Mouse (Mus musculus) CH12.LX (cell line): ENCODE results near the gene Tbc1d16. TPM values are rescaled to one million over a fixed set of nuclear protein-coding genes. Genes with fewer than 3 reads are reported as not detected.

Source experiments
- DNase-seq: peaks from one replicate; pipeline ENCODE4 v3.0.0-alpha.2; 2013; ENCODE audit errors: extremely low read depth
- H3K27ac ChIP-seq: 2 replicates; pipeline ENCODE4 v1.5.1; 2012; ENCODE audit warnings: low read depth, mild to moderate bottlenecking, control low read depth, moderate library complexity; ENCODE audit not compliant: insufficient read depth
- H3K27me3 ChIP-seq: replicated peaks from 2 replicates; pipeline ENCODE3; 2012; ENCODE audit warnings: inconsistent platforms
- H3K36me3 ChIP-seq, 2 experiments: replicated peaks in 1 of 2; 2 replicates each; pipeline versions ENCODE3 to v1.6.1; 2012; ENCODE audit warnings: inconsistent platforms in 1 of 2, low read length in 1 of 2, mild to moderate bottlenecking in 1 of 2, mixed read lengths in 1 of 2, moderate library complexity in 1 of 2; ENCODE audit not compliant: control insufficient read depth in 1 of 2, insufficient read depth in 1 of 2
- H3K4me1 ChIP-seq, 2 experiments: 2 replicates each; pipeline ENCODE4 v1.6.1; 2012; ENCODE audit warnings: inconsistent platforms in 1 of 2, moderate library complexity in 1 of 2; ENCODE audit not compliant: insufficient read depth in 2 of 2, control insufficient read depth in 1 of 2
- H3K4me2 ChIP-seq: 2 replicates; pipeline ENCODE4 v1.6.1; 2012; ENCODE audit warnings: low read depth, mild to moderate bottlenecking, control low read depth; ENCODE audit not compliant: poor library complexity, insufficient read depth, severe bottlenecking
- H3K4me3 ChIP-seq, 3 experiments: fragments of 150-350 bp in 1 of 3; sonication (generic) in 1 of 3; replicated peaks in 1 of 3; 2 replicates each; pipeline versions ENCODE3 to v1.5.1; 2011 to 2012; ENCODE audit warnings: low read depth in 2 of 3, low read length in 2 of 3, mild to moderate bottlenecking in 2 of 3, moderate library complexity in 2 of 3, control low read depth in 1 of 3, improper control_type of control experiment in 1 of 3, inconsistent platforms in 1 of 3, mixed read lengths in 1 of 3; ENCODE audit not compliant: poor library complexity in 1 of 3
- H3K79me2 ChIP-seq: replicated peaks from 2 replicates; pipeline ENCODE4 v1.6.1; 2012; ENCODE audit warnings: mild to moderate bottlenecking, moderate library complexity; ENCODE audit not compliant: control insufficient read depth, poor library complexity, insufficient read depth, severe bottlenecking; ENCODE audit errors: extremely low read depth
- H3K9ac ChIP-seq: 2 replicates; pipeline ENCODE4 v1.6.1; 2012; ENCODE audit warnings: low read depth, mild to moderate bottlenecking, control low read depth, moderate library complexity; ENCODE audit not compliant: insufficient read depth
- H3K9me3 ChIP-seq: replicated peaks from 2 replicates; pipeline ENCODE3; 2012; ENCODE audit warnings: low read length, inconsistent platforms, mixed read lengths
- BHLHE40 ChIP-seq: IDR thresholded peaks from 2 replicates; pipeline ENCODE4 v1.6.1; 2011; ENCODE audit warnings: mild to moderate bottlenecking, low read depth, low read length, improper control_type of control experiment
- CHD1 ChIP-seq: IDR thresholded peaks from 2 replicates; pipeline ENCODE4 v1.6.1; 2012; ENCODE audit warnings: low read depth, low read length, improper control_type of control experiment, inconsistent platforms
- CHD2 ChIP-seq: IDR thresholded peaks from 2 replicates; pipeline ENCODE4 v1.6.1; 2011; ENCODE audit warnings: low read length, improper control_type of control experiment
- CTCF ChIP-seq, 2 experiments: IDR thresholded peaks in 1 of 2; conservative IDR thresholded peaks in 1 of 2; 2 replicates each; pipeline ENCODE4 v1.5.1; 2011 to 2012; ENCODE audit warnings: low read depth in 2 of 2, low read length in 2 of 2, improper control_type of control experiment in 1 of 2, inconsistent platforms in 1 of 2, mild to moderate bottlenecking in 1 of 2, moderate library complexity in 1 of 2
- E2F4 ChIP-seq: IDR thresholded peaks from 2 replicates; pipeline ENCODE4 v1.6.1; 2011; ENCODE audit warnings: low read depth, low read length, improper control_type of control experiment; ENCODE audit not compliant: insufficient replicate concordance
- ELF1 ChIP-seq: IDR thresholded peaks from 2 replicates; pipeline ENCODE4 v1.6.1; 2014; ENCODE audit warnings: low read depth, mild to moderate bottlenecking, inconsistent platforms, low read length, improper control_type of control experiment
- EP300 ChIP-seq: IDR thresholded peaks from 2 replicates; pipeline ENCODE4 v1.6.1; 2011; ENCODE audit warnings: low read length, improper control_type of control experiment
- ETS1 ChIP-seq: conservative IDR thresholded peaks from 2 replicates; pipeline ENCODE4 v1.6.1; 2012; ENCODE audit warnings: low read depth, mild to moderate bottlenecking, inconsistent platforms, low read length, improper control_type of control experiment, moderate library complexity
- GABPA ChIP-seq: IDR thresholded peaks from 2 replicates; pipeline ENCODE4 v1.6.1; 2012; ENCODE audit warnings: low read depth, low read length, improper control_type of control experiment, inconsistent platforms; ENCODE audit not compliant: insufficient replicate concordance
- HCFC1 ChIP-seq: IDR thresholded peaks from 2 replicates; pipeline ENCODE4 v1.6.1; 2012; ENCODE audit warnings: low read depth, mild to moderate bottlenecking, inconsistent platforms, low read length, improper control_type of control experiment
- IRF4 ChIP-seq: IDR thresholded peaks from 2 replicates; pipeline ENCODE4 v1.6.1; 2014; ENCODE audit warnings: low read depth, mild to moderate bottlenecking, inconsistent platforms, low read length, improper control_type of control experiment
- JUN ChIP-seq: IDR thresholded peaks from 2 replicates; pipeline ENCODE4 v1.6.1; 2011; ENCODE audit warnings: low read depth, mild to moderate bottlenecking, low read length, improper control_type of control experiment, moderate library complexity; ENCODE audit not compliant: insufficient read depth
- JUND ChIP-seq: conservative IDR thresholded peaks from 2 replicates; pipeline ENCODE4 v1.6.1; 2011; ENCODE audit warnings: low read depth, low read length, improper control_type of control experiment
- KAT2A ChIP-seq: IDR thresholded peaks from 2 replicates; pipeline ENCODE4 v1.6.1; 2012; ENCODE audit warnings: low read length, improper control_type of control experiment, inconsistent platforms; ENCODE audit not compliant: insufficient replicate concordance
- MAFK ChIP-seq: IDR thresholded peaks from 2 replicates; pipeline ENCODE4 v1.6.1; 2011; ENCODE audit warnings: low read length, improper control_type of control experiment; ENCODE audit not compliant: insufficient replicate concordance
- MAX ChIP-seq: IDR thresholded peaks from 2 replicates; pipeline ENCODE4 v1.6.1; 2011; ENCODE audit warnings: low read length, improper control_type of control experiment
- MAZ ChIP-seq: IDR thresholded peaks from 2 replicates; pipeline ENCODE4 v1.6.1; 2012; ENCODE audit warnings: low read depth, mild to moderate bottlenecking, inconsistent platforms, low read length, improper control_type of control experiment, moderate library complexity
- MEF2A ChIP-seq: IDR thresholded peaks from 2 replicates; pipeline ENCODE4 v1.6.1; 2014; ENCODE audit warnings: low read depth, mild to moderate bottlenecking, inconsistent platforms, low read length, improper control_type of control experiment, borderline replicate concordance
- MXI1 ChIP-seq: IDR thresholded peaks from 2 replicates; pipeline ENCODE4 v1.6.1; 2011; ENCODE audit warnings: mild to moderate bottlenecking, low read depth, low read length, improper control_type of control experiment
- MYC ChIP-seq: IDR thresholded peaks from 2 replicates; pipeline ENCODE4 v1.6.1; 2011; ENCODE audit warnings: low read depth, mild to moderate bottlenecking, improper control_type of control experiment, low read length
- NELFE ChIP-seq: IDR thresholded peaks from 2 replicates; pipeline ENCODE4 v1.6.1; 2011; ENCODE audit warnings: low read depth, low read length, improper control_type of control experiment
- NRF1 ChIP-seq: IDR thresholded peaks from 2 replicates; pipeline ENCODE4 v1.6.1; 2014; ENCODE audit warnings: low read depth, mild to moderate bottlenecking, inconsistent platforms, low read length, improper control_type of control experiment, moderate library complexity
- PAX5 ChIP-seq: IDR thresholded peaks from 2 replicates; pipeline ENCODE4 v1.6.1; 2012; ENCODE audit warnings: low read length, inconsistent platforms, mixed read lengths
- POLR2A ChIP-seq: IDR thresholded peaks from 2 replicates; pipeline ENCODE4 v1.6.1; 2011; ENCODE audit warnings: low read depth, mild to moderate bottlenecking, improper control_type of control experiment, low read length
- POLR2AphosphoS2 ChIP-seq: IDR thresholded peaks from 2 replicates; pipeline ENCODE4 v1.6.1; 2011; ENCODE audit warnings: low read depth, low read length, improper control_type of control experiment
- RAD21 ChIP-seq: IDR thresholded peaks from 2 replicates; pipeline ENCODE4 v1.6.1; 2011; ENCODE audit warnings: low read depth, mild to moderate bottlenecking, low read length, improper control_type of control experiment, moderate library complexity
- RCOR1 ChIP-seq: conservative IDR thresholded peaks from 2 replicates; pipeline ENCODE4 v1.6.1; 2012; ENCODE audit warnings: low read depth, mild to moderate bottlenecking, inconsistent platforms, low read length, improper control_type of control experiment
- SIN3A ChIP-seq: IDR thresholded peaks from 2 replicates; pipeline ENCODE4 v1.6.1; 2012; ENCODE audit warnings: low read length, improper control_type of control experiment, inconsistent platforms
- SMC3 ChIP-seq: IDR thresholded peaks from 2 replicates; pipeline ENCODE4 v1.6.1; 2011; ENCODE audit warnings: low read depth, low read length, improper control_type of control experiment
- TBP ChIP-seq: conservative IDR thresholded peaks from 2 replicates; pipeline ENCODE4 v1.6.1; 2011; ENCODE audit warnings: low read depth, low read length, improper control_type of control experiment
- TCF12 ChIP-seq: IDR thresholded peaks from 2 replicates; pipeline ENCODE4 v1.6.1; 2014; ENCODE audit warnings: low read depth, mild to moderate bottlenecking, inconsistent platforms, low read length, improper control_type of control experiment
- UBTF ChIP-seq: IDR thresholded peaks from 2 replicates; pipeline ENCODE4 v1.6.1; 2012; ENCODE audit warnings: low read depth, mild to moderate bottlenecking, inconsistent platforms, low read length, improper control_type of control experiment, moderate library complexity
- USF1 ChIP-seq: IDR thresholded peaks from 2 replicates; pipeline ENCODE4 v1.6.1; 2014; ENCODE audit warnings: low read depth, mild to moderate bottlenecking, inconsistent platforms, low read length, improper control_type of control experiment
- USF2 ChIP-seq: conservative IDR thresholded peaks from 2 replicates; pipeline ENCODE4 v1.6.1; 2011; ENCODE audit warnings: low read depth, low read length, improper control_type of control experiment
- ZC3H11A ChIP-seq: IDR thresholded peaks from 2 replicates; pipeline ENCODE4 v1.6.1; 2012; ENCODE audit warnings: low read depth, mild to moderate bottlenecking, inconsistent platforms, low read length, improper control_type of control experiment
- ZKSCAN1 ChIP-seq: IDR thresholded peaks from 2 replicates; pipeline ENCODE4 v1.6.1; 2012; ENCODE audit warnings: low read depth, inconsistent platforms, low read length, improper control_type of control experiment, borderline replicate concordance
- ZMIZ1 ChIP-seq: IDR thresholded peaks from 2 replicates; pipeline ENCODE4 v1.6.1; 2012; ENCODE audit warnings: low read depth, mild to moderate bottlenecking, inconsistent platforms, low read length, improper control_type of control experiment
- ZNF384 ChIP-seq: IDR thresholded peaks from 2 replicates; pipeline ENCODE4 v1.6.1; 2012; ENCODE audit warnings: low read depth, low read length, improper control_type of control experiment, inconsistent platforms
- dilution Hi-C: fragments of 300-500 bp; cut with MboI; formaldehyde crosslinking; loops from 2 replicates; pipeline ENCODE4 v1.14.3; 2020; ENCODE audit warnings: low sequenced_read_pairs; ENCODE audit not compliant: extremely low pct_unique_long_range_greater_than_20kb, extremely low pct_ligation_motif_present
- in situ Hi-C: fragments of 300-500 bp; cut with MboI; formaldehyde crosslinking; loops from 3 replicates; pipeline ENCODE4 v1.14.3; 2019; ENCODE audit warnings: low sequenced_read_pairs, low pct_ligation_motif_present, low pct_unique_long_range_greater_than_20kb, mixed read lengths
- polyA plus RNA-seq: library from polyadenylated mRNA; unstranded; fragments of >175 nt; gene quantifications from 2 replicates; pipeline ENCODE4 v1.2.1, GENCODE M21; 2012; ENCODE audit warnings: low read depth; ENCODE audit not compliant: insufficient read length
- total RNA-seq, 2 experiments: library from RNA; depleted of rRNA; stranded (reverse); fragments of 300-350 nt in 1 of 2; fragments of >200 nt in 1 of 2; gene quantifications; 2 replicates each; pipeline ENCODE4 v1.2.3; 2012 to 2014

The Tbc1d16 gene
- total and polyA plus RNA-seq, 3 experiments = 0.79 to 15.9 (median 2.7) TPM

DNA sequence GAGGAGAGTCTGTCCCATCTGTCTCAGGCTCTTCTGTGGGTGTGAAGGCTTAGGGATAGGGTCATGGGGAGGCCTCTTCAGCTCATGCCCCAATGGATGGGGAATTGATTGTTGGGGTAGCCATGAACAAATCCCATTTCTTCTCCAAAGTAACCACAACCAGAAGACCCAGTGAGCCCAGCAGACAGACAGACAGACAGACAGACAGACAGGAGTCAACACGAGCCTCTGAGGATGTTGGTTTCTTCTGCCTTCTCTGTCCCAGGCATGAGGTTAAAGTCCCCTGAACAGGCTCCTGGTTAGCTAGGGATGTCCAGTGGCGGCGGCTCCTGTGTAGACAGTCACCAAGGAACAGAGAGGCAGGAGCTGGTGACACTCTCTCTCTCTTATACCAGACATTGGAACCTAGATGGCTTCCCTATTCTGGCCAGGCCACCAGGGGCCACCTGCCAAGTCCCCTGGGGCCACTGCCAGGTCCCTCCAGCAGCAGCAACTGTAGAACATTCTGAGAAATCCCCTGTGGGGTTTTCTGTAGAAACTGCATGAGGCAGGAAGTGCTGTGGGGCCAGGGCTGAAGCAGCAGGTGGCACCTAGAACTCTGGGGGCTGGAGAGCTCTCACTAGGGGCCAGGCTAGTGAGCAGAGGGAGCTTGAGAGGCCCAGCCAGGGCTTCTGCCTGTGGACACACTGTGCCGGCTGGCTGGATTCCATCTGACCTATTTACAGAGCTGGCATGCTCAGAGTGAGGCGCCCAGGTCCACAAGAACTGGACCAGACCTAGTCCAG is 94.7 kb downstream of the Tbc1d16 start:
- Histone ChIP-seq H3K79me2 (no peaks in the 10 kb centered on the region), H3K4me2 (peak overlapping the region; percentile 80), H3K27me3 (no peaks in the 10 kb centered on the region), H3K27ac (peak overlapping the region; percentile 92), H3K4me1 (peaks cover 51 to 87% of the 10 kb centered on the region in 2 experiments), H3K9me3 (peaks cover 8% of the 10 kb centered on the region)
- peak; percentile 97 for DNase-seq
- in situ Hi-C loops (loop anchor here (10.0 kb wide), 1 partner anchor 51 kb away; no protein-coding TSS in a partner anchor), dilution Hi-C loops (no loop called here)
- TF ChIP-seq USF2 (no peak), MAZ (peak; percentile 99), POLR2AphosphoS2 (peak; percentile 69), HCFC1 (peak; percentile 52), RCOR1 (peak; percentile 98), BHLHE40 (peak; percentile 93), ZC3H11A (no peak; the same call in 1 of the 2 replicates), MYC (peak; percentile 87), MAFK (peak; percentile 83), JUN (no peak), ZKSCAN1 (no peak; the same call in 1 of the 2 replicates), RAD21 (peak; percentile 53), KAT2A (peak; percentile 95), PAX5 (no peak), CHD1 (peak; percentile 97), UBTF (peak; percentile 91), ZMIZ1 (peak; percentile 79), EP300 (peak; percentile 98), CTCF (conservative IDR thresholded peaks at IDR 0.05 in 1 of 2, IDR thresholded peaks at IDR 0.05 in 1 of 2; ENCODE audit: low read depth in 2 of 2, low read length in 2 of 2) (peak in 1 of 2 experiments; percentile 38; a peak in 2 of 4 replicates), MAX (peak; percentile 71), TBP (peak; percentile 86), SMC3 (peak; percentile 65), NELFE (peak; percentile 59), POLR2A (peak; percentile 60; the same call in 1 of the 2 replicates), E2F4 (no peak), MXI1 (peak; percentile 89), ZNF384 (no peak; the same call in 1 of the 2 replicates), TCF12 (peak; percentile 100), NRF1 (no peak), ELF1 (peak; percentile 93), CHD2 (peak; percentile 91), GABPA (no peak; the same call in 1 of the 2 replicates), IRF4 (peak; percentile 94), USF1 (no peak; the same call in 1 of the 2 replicates), SIN3A (peak; percentile 96), ETS1 (peak; percentile 99), MEF2A (peak; percentile 97), JUND (peak; percentile 28; the same call in 1 of the 2 replicates)
- TF ChIP-seq, all 38 proteins: peak for 28
- Histone ChIP-seq H3K36me3 (no peaks in the 10 kb centered on the region), H3K9ac (peak overlapping the region; percentile 64), H3K4me3 (peak overlapping the region; percentile 34 to 57 (median 44))
